Mouse (Mus musculus): ENCODE results near the gene Tceal8.

DNA sequence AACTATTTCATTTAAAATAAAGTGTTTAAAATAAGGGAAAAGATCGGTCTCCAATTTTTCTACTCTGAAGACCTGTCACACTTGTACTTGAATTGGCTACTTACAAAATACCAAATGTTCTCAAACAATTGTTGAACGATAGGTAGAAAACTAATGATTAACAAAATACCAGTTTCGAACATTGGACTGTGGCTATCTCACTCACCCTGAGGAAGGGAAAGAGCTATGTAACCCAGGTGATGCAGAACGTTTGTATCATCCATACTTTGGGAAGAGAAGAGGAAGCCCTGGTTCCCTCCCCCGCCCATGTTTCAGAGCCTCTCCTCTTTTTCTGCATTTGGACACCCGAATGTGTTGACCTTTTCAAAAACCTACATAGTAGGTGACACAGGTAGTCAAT is 32.3 kb upstream of the Tceal8 start:
- TF ChIP-seq POLR2A (IDR thresholded peaks at IDR 0.05; ENCODE audit: borderline replicate concordance, control insufficient read depth, low read depth, low read length) (no peak), CTCF (IDR thresholded peaks at IDR 0.05; ENCODE audit: control insufficient read depth, insufficient read depth, low read length) (no peak)
